Mouse (Mus musculus) liver, adult 2 months (tissue): ENCODE data around the gene Sec24a. TPM values are rescaled to one million over a fixed set of nuclear protein-coding genes. Genes with fewer than 3 reads are reported as not detected.
A peak's percentile ranks its signal among the peaks of the same experiment; 100 is the strongest.

ENCODE experiments used
- DNase-seq: peaks from one replicate; pipeline ENCODE4 v3.0.0-alpha.2; 2011; ENCODE audit warnings: low read depth, low spot score; ENCODE audit errors: extremely low read depth
- H3K27ac ChIP-seq: fragments of 200-500 bp; replicated peaks from 2 replicates; pipeline ENCODE4 v1.5.1; 2012; ENCODE audit warnings: low read depth, mild to moderate bottlenecking, control low read depth, inconsistent platforms, low read length; ENCODE audit not compliant: insufficient read depth
- H3K27me3 ChIP-seq: fragments of 200-500 bp; 2 replicates; pipeline ENCODE4 v1.6.1; 2012; ENCODE audit warnings: mild to moderate bottlenecking, moderate library complexity, low read length, inconsistent platforms; ENCODE audit not compliant: control insufficient read depth, insufficient read depth
- H3K36me3 ChIP-seq: fragments of 200-500 bp; 2 replicates; pipeline ENCODE4 v1.6.1; 2012; ENCODE audit warnings: low read length, inconsistent platforms; ENCODE audit not compliant: control insufficient read depth, insufficient read depth
- H3K4me1 ChIP-seq: fragments of 200-500 bp; 2 replicates; pipeline ENCODE4 v1.6.1; 2011; ENCODE audit warnings: low read length; ENCODE audit not compliant: control insufficient read depth, insufficient read depth
- H3K4me3 ChIP-seq: fragments of 200-500 bp; 2 replicates; pipeline ENCODE4 v1.5.1; 2011; ENCODE audit warnings: low read depth, mild to moderate bottlenecking, control low read depth, low read length, moderate library complexity; ENCODE audit not compliant: insufficient read depth
- H3K79me2 ChIP-seq: fragments of 200-500 bp; 2 replicates; pipeline ENCODE4 v1.6.1; 2012; ENCODE audit warnings: inconsistent platforms, mild to moderate bottlenecking, low read length, moderate library complexity; ENCODE audit not compliant: control insufficient read depth, insufficient read depth
- H3K9ac ChIP-seq: fragments of 200-500 bp; 2 replicates; pipeline ENCODE4 v1.6.1; 2012; ENCODE audit warnings: low read depth, mild to moderate bottlenecking, control low read depth, inconsistent platforms, low read length
- CTCF ChIP-seq: fragments of 200-500 bp; IDR thresholded peaks from 2 replicates; pipeline ENCODE4 v1.5.1; 2011; ENCODE audit warnings: low read depth, low read length, control low read depth
- POLR2A ChIP-seq: fragments of 200-500 bp; IDR thresholded peaks from 2 replicates; pipeline ENCODE4 v1.6.1; 2011; ENCODE audit warnings: low read length, control low read depth; ENCODE audit not compliant: insufficient read depth; ENCODE audit errors: extremely low read depth
- WGBS: fragments of 180-500 bp; shearing (Covaris S2); methylation state at CpG from one replicate; pipeline ENCODE4 v1.1.7; 2018; 5-methylcytosine and 5-hydroxymethylcytosine counted together
- polyA plus RNA-seq: library from polyadenylated mRNA; depleted of rRNA; stranded (reverse); fragments of >200 nt; gene quantifications from 2 replicates; pipeline ENCODE4 v1.2.3, GENCODE M21; 2012
- total RNA-seq: library from RNA; depleted of rRNA; stranded (reverse); fragments of >200 nt; gene quantifications from 2 replicates; pipeline ENCODE4 v1.2.3, GENCODE M21; 2014

Gene Sec24a
- total and polyA plus RNA-seq, 2 experiments: 30.6 to 45.1 TPM

DNA sequence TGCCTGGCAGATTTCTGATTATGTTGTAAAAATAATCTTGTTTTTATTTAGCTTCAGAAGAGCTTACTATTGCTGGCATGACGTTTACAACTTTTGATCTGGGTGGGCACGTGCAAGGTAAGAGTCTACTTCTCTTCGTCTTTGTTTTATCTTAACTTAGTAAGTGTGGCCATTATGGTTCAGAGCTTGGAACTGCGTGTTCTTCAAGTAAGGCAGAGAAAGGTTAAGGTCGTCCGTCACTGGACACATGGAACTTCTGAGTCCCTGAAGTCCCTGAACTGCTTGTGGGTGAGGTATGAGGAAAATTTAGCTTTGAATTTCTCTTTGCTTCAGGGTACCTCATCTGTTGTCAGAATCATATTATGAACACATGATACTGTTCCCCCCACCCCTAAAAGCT, 19.3 kb upstream of the Sec24a start:
- Histone ChIP-seq H3K36me3 (peaks cover 75% of the 10 kb centered on the region), H3K79me2 (peaks cover 14% of the 10 kb centered on the region; the same call in 1 of the 2 replicates), H3K4me3 (no peak overlapping the region), H3K27me3 (no peaks in the 10 kb centered on the region), H3K9ac (no peak overlapping the region), H3K27ac (no peak overlapping the region), H3K4me1 (peaks cover 10% of the 10 kb centered on the region)
- no peak for DNase-seq
- 91% methylated on average over 6 of the region's 6 CpGs for WGBS
- TF ChIP-seq CTCF: no peak

- no peak for TF ChIP-seq POLR2A
- no peak for TF ChIP-seq CTCF
- no peak for DNase-seq
- H3K27me3 ChIP-seq: no peaks in the 10 kb centered on the region
- peaks cover 63% of the 10 kb centered on the region for H3K36me3 ChIP-seq
- no peak overlapping the region for H3K27ac ChIP-seq
- H3K4me3 ChIP-seq: no peak overlapping the region
- no peak overlapping the region for H3K9ac ChIP-seq
- H3K4me1 ChIP-seq: peaks cover 22% of the 10 kb centered on the region
- peaks cover 23% of the 10 kb centered on the region; the same call in 1 of the 2 replicates for H3K79me2 ChIP-seq
- 84% methylated on average over 9 of the region's 9 CpGs for WGBS
These were observed 17.4 kb upstream of the Sec24a start for GRCm38 (mm10) chr11:51780773-51781267.

GRCm38 (mm10) chr11:51777478-51777877, 14.0 kb upstream of the Sec24a start:
- Histone ChIP-seq H3K4me3 (no peak overlapping the region), H3K4me1 (peaks cover 46% of the 10 kb centered on the region), H3K27ac (peak overlapping the region; percentile 82), H3K79me2 (peaks cover 42% of the 10 kb centered on the region), H3K27me3 (no peaks in the 10 kb centered on the region), H3K36me3 (peaks cover 38% of the 10 kb centered on the region), H3K9ac (no peak overlapping the region)
- DNase-seq: peak; percentile 84
- 22% methylated on average over 5 of the region's 5 CpGs for WGBS
- TF ChIP-seq POLR2A (no peak), CTCF (no peak)

GRCm38 (mm10) chr11:51775507-51775906, 12.1 kb upstream of the Sec24a start:
- peaks cover 54% of the 10 kb centered on the region for H3K79me2 ChIP-seq
- TF ChIP-seq CTCF: no peak
- no peak for TF ChIP-seq POLR2A

DNA sequence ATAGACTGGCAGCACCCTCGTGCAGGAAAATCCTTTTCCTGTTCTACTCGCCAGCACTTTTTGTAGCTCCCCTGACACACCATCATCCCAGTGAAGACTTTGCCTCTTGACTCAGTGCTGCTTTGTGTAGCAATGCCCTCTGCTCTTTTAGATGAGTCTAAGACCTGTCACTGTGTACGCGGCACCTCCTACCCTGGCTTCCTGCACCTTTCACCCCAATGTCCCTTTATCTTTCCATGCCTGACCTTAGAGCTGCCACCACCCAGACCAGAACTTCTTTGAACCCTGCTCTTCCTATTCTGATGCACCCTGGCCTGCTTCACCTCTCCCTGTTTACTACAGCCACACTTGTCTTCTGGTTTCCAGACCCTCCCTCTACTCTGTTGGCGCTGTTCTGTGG, 4.9 kb upstream of the Sec24a start:
- peaks cover 43% of the 10 kb centered on the region for H3K4me1 ChIP-seq
- peak overlapping the region; percentile 95 for H3K27ac ChIP-seq
- 21% methylated on average over 5 of the region's 5 CpGs for WGBS
- peaks cover 41% of the 10 kb centered on the region for H3K79me2 ChIP-seq
- no peak overlapping the region for H3K4me3 ChIP-seq
- peaks cover 2% of the 10 kb centered on the region; the same call in 1 of the 2 replicates for H3K36me3 ChIP-seq
- no peaks in the 10 kb centered on the region for H3K27me3 ChIP-seq
- H3K9ac ChIP-seq: peak overlapping the region; percentile 46
- peak; percentile 99 for DNase-seq
- TF ChIP-seq POLR2A (no peak), CTCF (no peak)

More at GRCm38 (mm10) chr11:51775507-51775906, 12.1 kb upstream of the Sec24a start:
- Histone ChIP-seq H3K27me3 (no peaks in the 10 kb centered on the region), H3K27ac (peak overlapping the region; percentile 46), H3K4me3 (no peak overlapping the region), H3K4me1 (peaks cover 54% of the 10 kb centered on the region), H3K36me3 (peaks cover 21% of the 10 kb centered on the region), H3K9ac (no peak overlapping the region)
- 86% methylated on average over 3 of the region's 3 CpGs for WGBS
- DNase-seq: no peak

DNA sequence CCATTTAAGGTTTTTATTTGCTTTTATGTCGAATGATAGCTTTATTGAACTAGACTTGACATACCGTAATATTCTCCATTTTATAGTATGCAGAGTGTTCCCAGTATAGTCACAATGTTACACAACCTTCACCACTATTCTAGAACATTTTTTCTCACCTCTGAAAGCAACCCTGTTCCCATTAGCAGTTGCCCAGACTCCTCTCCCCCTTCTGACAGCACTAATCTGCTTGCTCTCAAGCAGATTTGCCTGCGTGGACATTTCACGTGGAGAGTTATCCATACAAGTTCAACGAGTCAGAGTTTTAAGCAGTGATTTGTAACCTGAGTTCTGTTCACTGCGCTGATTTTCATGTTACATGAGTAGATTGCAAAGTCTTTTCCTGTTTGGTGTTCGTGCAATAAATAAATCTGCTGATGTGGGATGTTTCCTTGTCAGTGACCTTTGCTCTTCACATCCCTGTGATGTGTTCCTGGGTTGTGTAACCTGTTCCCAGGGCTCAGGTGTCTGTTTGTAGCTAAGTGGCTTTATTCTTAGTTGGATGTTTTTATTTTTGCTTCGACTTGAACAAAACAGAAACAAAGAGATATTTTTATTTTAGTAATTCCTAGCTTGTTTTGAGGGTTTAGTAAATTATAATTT, 4.3 kb upstream of the Sec24a start:
- Histone ChIP-seq H3K36me3 (peaks cover 2% of the 10 kb centered on the region; the same call in 1 of the 2 replicates), H3K27me3 (no peaks in the 10 kb centered on the region), H3K4me1 (peaks cover 41% of the 10 kb centered on the region), H3K27ac (peak overlapping the region; percentile 97), H3K79me2 (peaks cover 38% of the 10 kb centered on the region), H3K9ac (peak overlapping the region; percentile 77), H3K4me3 (peak overlapping the region; percentile 20; the same call in 1 of the 2 replicates)
- no peak for TF ChIP-seq CTCF
- no peak for TF ChIP-seq POLR2A
- 13% methylated on average over 8 of the region's 8 CpGs for WGBS
- peak; percentile 99 for DNase-seq
